Mouse (Mus musculus) frontal cortex, adult 2 months (tissue): ENCODE results near the gene Pex26. TPM values are rescaled to one million over a fixed set of nuclear protein-coding genes. Genes with fewer than 3 reads are reported as not detected.
A peak's percentile ranks its signal among the peaks of the same experiment; 100 is the strongest.

Source experiments
- DNase-seq, 2 experiments: peaks; one replicate each; pipeline ENCODE4 v3.0.0; 2022; ENCODE audit warnings: low spot score in 1 of 2; ENCODE audit errors: extremely low spot score in 1 of 2
- polyA plus RNA-seq: library from polyadenylated mRNA; depleted of rRNA; stranded (reverse); fragments of >200 nt; gene quantifications from 2 replicates; pipeline ENCODE4 v1.2.3, GENCODE M21; 2012; rRNA removed

Gene Pex26
- polyA plus RNA-seq, 1 experiment, result 14.0 TPM

- DNase-seq, result no peak
Observed at GRCm38 (mm10) chr6:121228421-121228820, 45.0 kb downstream of the Pex26 start.

DNA sequence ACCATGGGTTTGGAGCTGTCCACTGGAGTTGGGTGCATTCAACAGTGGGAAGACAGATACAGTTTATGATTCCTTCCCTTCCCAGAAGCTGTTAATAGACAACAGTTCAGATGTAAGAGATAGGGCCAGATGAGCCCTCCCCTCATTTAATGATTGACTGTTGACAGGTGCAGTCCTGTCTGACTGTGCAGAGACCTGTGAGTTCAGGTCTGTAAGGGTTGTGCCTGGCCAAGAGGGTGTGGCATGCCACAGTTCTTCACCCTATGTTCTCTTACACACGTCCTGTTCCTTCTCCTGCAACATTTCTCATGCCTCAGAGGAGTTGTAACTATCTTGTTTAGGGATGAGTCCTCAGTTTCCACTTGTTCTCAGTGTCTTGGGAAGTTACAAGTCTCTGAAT, 49.2 kb downstream of the Pex26 start:
- DNase-seq, result no peak

GRCm38 (mm10) chr6:121236386-121236785, 52.9 kb downstream of the Pex26 start:
- DNase-seq, result no peak

DNA sequence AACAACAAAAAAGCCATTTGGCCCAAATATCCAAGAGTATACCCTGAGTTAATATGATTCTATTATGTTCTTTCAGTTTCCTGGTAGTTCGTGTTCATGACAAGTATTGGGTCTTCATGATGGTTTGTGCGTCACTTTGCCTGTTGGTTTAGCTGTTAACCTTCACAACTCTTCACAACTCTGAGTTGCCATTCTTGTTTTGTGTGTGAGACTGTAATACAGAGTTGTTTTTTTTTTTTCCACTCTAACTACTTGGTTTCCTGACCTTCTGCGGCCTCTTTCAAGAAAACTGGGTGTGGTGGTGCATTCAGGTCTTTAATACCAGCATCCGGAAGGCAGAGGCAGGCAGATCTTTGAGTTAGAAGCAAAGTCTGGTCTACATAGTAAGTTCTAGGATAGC, 54.7 kb downstream of the Pex26 start:
- no peak for DNase-seq

GRCm38 (mm10) chr6:121241780-121242179, 58.3 kb downstream of the Pex26 start:
- DNase-seq, result no peak

DNA sequence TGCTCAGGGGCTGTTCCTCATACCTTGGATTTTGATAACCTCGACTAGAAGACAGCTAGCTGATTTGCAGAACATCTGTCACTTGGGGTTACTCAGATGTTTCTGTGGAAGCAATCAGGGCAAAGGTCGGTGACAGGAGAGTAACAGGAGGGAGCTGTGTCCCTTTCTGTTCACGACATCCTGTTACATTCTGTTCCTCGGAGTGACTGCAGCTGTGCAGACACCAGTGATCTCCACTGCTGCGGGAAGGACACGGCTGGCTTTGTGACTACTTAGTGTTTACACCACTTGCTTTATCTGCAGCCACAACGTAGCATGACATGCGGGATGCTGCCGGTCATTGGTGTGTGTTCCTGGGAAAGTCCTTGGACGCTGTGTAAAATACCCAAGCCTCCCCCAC, 59.7 kb downstream of the Pex26 start:
- DNase-seq, result no peak

DNA sequence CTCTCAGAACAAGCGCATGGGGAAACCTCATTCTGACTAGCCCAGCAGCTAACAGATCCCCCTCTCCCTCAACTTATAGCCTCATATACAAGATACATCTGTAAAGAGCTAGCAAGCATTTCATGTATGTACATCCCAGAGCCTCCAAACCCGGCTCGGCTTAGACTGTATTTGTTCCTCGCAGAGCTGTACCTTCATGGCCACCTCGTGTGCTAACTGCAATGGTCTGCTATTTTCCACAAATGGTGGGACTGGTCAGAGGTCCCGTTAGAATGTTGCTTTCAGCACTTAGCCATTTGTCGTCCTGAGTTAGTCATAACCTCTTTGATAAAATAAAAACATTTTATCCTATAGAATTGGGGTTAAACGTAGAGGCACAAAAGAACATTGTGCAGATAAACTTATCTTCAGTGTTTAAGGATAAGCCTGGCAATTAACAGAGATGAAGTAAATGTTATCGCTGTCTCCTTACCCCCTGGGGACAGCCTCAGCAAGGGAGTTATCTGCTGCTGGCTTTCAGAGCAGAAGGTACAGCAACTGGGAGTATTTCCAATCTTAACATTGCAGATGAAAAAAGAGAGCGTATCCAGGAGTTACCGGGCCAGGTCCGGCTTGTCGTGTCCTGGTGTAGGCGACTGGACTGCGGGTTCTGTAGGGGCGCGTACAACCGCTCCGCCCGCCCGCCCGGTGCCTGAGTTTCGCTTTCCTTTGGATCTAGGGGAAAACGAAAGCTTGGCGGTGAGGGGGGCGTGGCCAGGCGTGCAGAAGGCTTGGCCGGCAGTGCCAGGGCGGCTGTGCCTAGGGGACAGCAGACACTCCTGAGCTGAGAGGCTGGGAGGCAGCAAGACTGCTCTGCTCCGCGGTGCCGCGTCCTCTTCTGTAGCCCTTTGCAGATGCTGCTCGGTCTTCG, 61.9 kb downstream of the Pex26 start, which contains the start of gene Usp18:
Gene Usp18 (plus strand): TSS at position 780 of the 910 bp plus-strand sequence.
- peak; percentile 39 to 67 for DNase-seq

DNA sequence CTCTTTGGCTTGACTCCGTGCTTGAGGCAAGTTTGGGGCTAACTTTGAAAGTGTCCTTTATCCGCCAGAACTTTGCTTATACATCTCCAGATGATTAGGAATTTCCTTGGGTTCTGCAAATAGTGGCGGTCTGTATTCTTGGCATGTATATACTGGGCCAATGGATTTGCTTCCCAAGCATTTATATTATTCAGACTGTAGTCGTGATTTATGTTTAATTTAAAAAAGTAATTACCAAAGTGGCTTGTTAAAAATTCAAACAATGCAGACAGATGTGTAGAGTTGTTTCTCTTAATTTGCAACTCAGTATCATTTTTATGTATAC, 62.5 kb downstream of the Pex26 start:
- no peak for DNase-seq

Other genes with a start within 250 kb of the Pex26 start
- 63.6 and 64.3 TPM in 2 replicates for gene Mical3, start 52.7 kb upstream of the Pex26 start, polyA plus RNA-seq
- gene Tuba8, start 27.0 kb downstream of the Pex26 start, polyA plus RNA-seq, result 15.4 and 21.0 TPM in 2 replicates
- 2.7 and 3.4 TPM in 2 replicates for gene Usp18, start 62.2 kb downstream of the Pex26 start, polyA plus RNA-seq
- 12.3 and 17.9 TPM in 2 replicates for gene Slc6a13, start 116.6 kb downstream of the Pex26 start, polyA plus RNA-seq
- gene Slc6a12, start 159.4 kb downstream of the Pex26 start, polyA plus RNA-seq, result 2.6 and 3.5 TPM in 2 replicates